Mouse (Mus musculus): ENCODE measurements at regions not wholly inside any gene's neighbourhood (a gene's known extent, or its start where the extent isn't known, plus 50 kb on each side); places are given as distances from the start of the nearest gene placed in this dataset.

DNA sequence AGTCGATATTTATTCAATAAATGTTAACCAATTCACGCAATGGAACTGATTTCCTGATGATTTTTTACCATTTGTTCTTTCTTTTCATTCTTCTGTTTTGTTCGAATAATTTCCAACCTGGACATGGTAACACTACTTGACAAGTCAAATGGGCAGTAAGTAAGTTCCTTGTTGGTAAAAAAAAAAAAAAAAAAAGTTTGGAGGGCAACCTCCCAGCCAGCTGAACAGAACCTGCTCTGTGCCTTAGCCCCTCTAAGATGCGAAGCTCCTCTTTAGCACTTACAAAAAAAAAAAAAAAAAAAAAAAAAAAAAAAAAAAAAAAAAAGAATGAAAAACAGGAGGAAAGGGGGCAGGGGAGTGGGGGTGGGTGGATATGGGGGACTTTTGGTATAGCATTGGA lies 100.7 kb upstream of the Pou6f2 start:
- TF ChIP-seq CTCF (IDR thresholded peaks at IDR 0.05; ENCODE audit: borderline replicate concordance, extremely low read depth, insufficient read depth, insufficient read length) (no peak), POLR2A (IDR thresholded peaks at IDR 0.05; ENCODE audit: borderline replicate concordance, extremely low read depth, insufficient read depth, insufficient read length, poor library complexity, severe bottlenecking) (no peak)
